Mouse (Mus musculus) kidney, postnatal 10 days (tissue): ENCODE measurements around the gene Msx2.

Experiments used
- DNase-seq: peaks from one replicate; pipeline ENCODE4 v3.0.0; 2021; ENCODE audit warnings: mixed read lengths

The Msx2 gene

GRCm38 (mm10) chr13:53472614-53473124 lies at the start of gene Msx2:
Gene Msx2, minus strand, starts transcription at chr13:53473074.
- DNase-seq: peak; percentile 85

- no peak for DNase-seq
These were observed 48.6 kb upstream of the Msx2 start for GRCm38 (mm10) chr13:53521468-53521867.

GRCm38 (mm10) chr13:53520343-53520937 lies 47.6 kb upstream of the Msx2 start:
- no peak for DNase-seq

- no peak for DNase-seq
These were observed 46.9 kb upstream of the Msx2 start for GRCm38 (mm10) chr13:53519727-53520126.

GRCm38 (mm10) chr13:53518306-53518705 lies 45.4 kb upstream of the Msx2 start:
- DNase-seq: no peak

GRCm38 (mm10) chr13:53514574-53514973 lies 41.7 kb upstream of the Msx2 start:
- DNase-seq: no peak

GRCm38 (mm10) chr13:53511366-53511765 lies 38.5 kb upstream of the Msx2 start:
- no peak for DNase-seq

GRCm38 (mm10) chr13:53502406-53502805 lies 29.5 kb upstream of the Msx2 start:
- DNase-seq: no peak

- DNase-seq: no peak
These were observed 28.8 kb upstream of the Msx2 start for GRCm38 (mm10) chr13:53501561-53502253.

GRCm38 (mm10) chr13:53501057-53501456 lies 28.2 kb upstream of the Msx2 start:
- DNase-seq: no peak

GRCm38 (mm10) chr13:53486512-53486911 lies 13.6 kb upstream of the Msx2 start:
- no peak for DNase-seq

- DNase-seq: peak; percentile 53
These were observed 2.9 kb upstream of the Msx2 start for GRCm38 (mm10) chr13:53475701-53476188.

- DNase-seq: no peak
These were observed 1.6 kb upstream of the Msx2 start for GRCm38 (mm10) chr13:53474491-53474890.

- no peak for DNase-seq
These were observed 1.1 kb upstream of the Msx2 start for GRCm38 (mm10) chr13:53473991-53474390.

- DNase-seq: no peak
These were observed 417 bp upstream of the Msx2 start for GRCm38 (mm10) chr13:53473291-53473690.

GRCm38 (mm10) chr13:53471926-53472613 lies 804 bp downstream of the Msx2 start:
- DNase-seq: no peak

GRCm38 (mm10) chr13:53471411-53471810 lies 1.5 kb downstream of the Msx2 start:
- no peak for DNase-seq

- no peak for DNase-seq
These were observed 2.3 kb downstream of the Msx2 start for GRCm38 (mm10) chr13:53470437-53471151.

- no peak for DNase-seq
These were observed 3.1 kb downstream of the Msx2 start for GRCm38 (mm10) chr13:53469756-53470155.

- no peak for DNase-seq
These were observed 4.7 kb downstream of the Msx2 start for GRCm38 (mm10) chr13:53468171-53468570.

- DNase-seq: no peak
These were observed 6.5 kb downstream of the Msx2 start for GRCm38 (mm10) chr13:53466189-53466866.

GRCm38 (mm10) chr13:53465191-53465820 lies 7.6 kb downstream of the Msx2 start:
- DNase-seq: no peak
